Mouse (Mus musculus) liver, embryonic 15.5 days (tissue): ENCODE measurements around the gene Larp1b. TPM values are rescaled to one million over a fixed set of nuclear protein-coding genes. Genes with fewer than 3 reads are reported as not detected.
A peak's percentile ranks its signal among the peaks of the same experiment; 100 is the strongest.

Experiments used
- ATAC-seq: fragments of 200-750 bp; cut with Nextera tagmentation; 2 replicates; pipeline ENCODE4 v1.8.0; 2017; ENCODE audit warnings: moderate number of reproducible peaks, mild to moderate bottlenecking, moderate library complexity; ENCODE audit not compliant: insufficient read depth
- H3K27ac ChIP-seq: fragments of 300-500 bp; sonication (generic); replicated peaks from 2 replicates; pipeline ENCODE4 v1.5.1; 2015; ENCODE audit warnings: mild to moderate bottlenecking, inconsistent platforms
- H3K27me3 ChIP-seq: fragments of 300-500 bp; sonication (generic); 2 replicates; pipeline ENCODE4 v1.6.1; 2015; ENCODE audit warnings: mild to moderate bottlenecking, inconsistent platforms
- H3K36me3 ChIP-seq: fragments of 300-500 bp; sonication (generic); replicated peaks from 2 replicates; pipeline ENCODE4 v1.6.1; 2015; ENCODE audit warnings: moderate library complexity, mild to moderate bottlenecking, inconsistent platforms
- H3K4me1 ChIP-seq: fragments of 300-500 bp; sonication (generic); replicated peaks from 2 replicates; pipeline ENCODE4 v1.6.1; 2015; ENCODE audit warnings: inconsistent platforms
- H3K4me2 ChIP-seq: fragments of 300-500 bp; sonication (generic); 2 replicates; pipeline ENCODE4 v1.6.1; 2015; ENCODE audit warnings: moderate library complexity, mild to moderate bottlenecking, inconsistent platforms
- H3K4me3 ChIP-seq: fragments of 300-500 bp; sonication (generic); replicated peaks from 2 replicates; pipeline ENCODE4 v1.5.1; 2015; ENCODE audit warnings: mild to moderate bottlenecking, inconsistent platforms
- H3K9ac ChIP-seq: fragments of 300-500 bp; sonication (generic); 2 replicates; pipeline ENCODE4 v1.6.1; 2015; ENCODE audit warnings: moderate library complexity, mild to moderate bottlenecking, inconsistent platforms
- H3K9me3 ChIP-seq: fragments of 300-500 bp; sonication (generic); replicated peaks from 2 replicates; pipeline ENCODE4 v1.6.1; 2016; ENCODE audit warnings: inconsistent platforms
- WGBS: fragments of 180-500 bp; shearing (Covaris S2); methylation state at CpG from one replicate; pipeline ENCODE4 v1.1.7; 2015; ENCODE audit warnings: mixed read lengths; ENCODE audit not compliant: insufficient replicate concordance; 5-methylcytosine and 5-hydroxymethylcytosine counted together
- polyA plus RNA-seq: library from polyadenylated mRNA; unstranded; fragments of >200 nt; fragmentation: Nextera tagmentation; extraction: Ambion mirVana; gene quantifications from 2 replicates; pipeline ENCODE4 v1.2.1, GENCODE M21; 2015

The Larp1b gene
- polyA plus RNA-seq, 1 experiment from 2014 or later: 6.5 TPM

GRCm38 (mm10) chr3:40980758-40981157 lies 31.1 kb downstream of the Larp1b start:
- Histone ChIP-seq H3K4me1 (no peaks in the 10 kb centered on the region), H3K4me3 (no peak overlapping the region), H3K27me3 (no peaks in the 10 kb centered on the region), H3K27ac (no peak overlapping the region), H3K4me2 (no peak overlapping the region), H3K9me3 (no peaks in the 10 kb centered on the region), H3K9ac (no peak overlapping the region), H3K36me3 (no peaks in the 10 kb centered on the region)
- ATAC-seq: no peak

DNA sequence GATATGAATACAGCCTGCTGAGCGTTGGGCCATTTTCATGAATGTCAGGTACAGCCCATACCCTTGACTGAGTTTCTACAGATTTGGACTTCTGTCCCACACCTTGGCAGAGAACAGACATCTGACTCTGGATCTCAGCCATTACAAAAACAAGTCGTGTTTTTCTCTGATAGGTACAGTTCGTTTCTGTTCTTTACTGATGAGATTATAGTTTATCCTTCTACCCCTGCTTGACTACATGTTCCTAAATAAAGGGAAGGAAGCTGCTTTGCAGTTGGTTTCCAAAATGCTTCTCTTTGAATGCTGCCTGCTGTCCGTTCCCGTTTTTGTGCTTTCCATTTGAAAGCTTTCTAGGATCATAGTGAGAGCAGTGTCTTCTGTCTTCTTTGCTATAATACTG lies 37.9 kb downstream of the Larp1b start:
- Histone ChIP-seq H3K4me1 (no peaks in the 10 kb centered on the region), H3K9me3 (no peaks in the 10 kb centered on the region), H3K4me2 (no peak overlapping the region), H3K36me3 (no peaks in the 10 kb centered on the region), H3K27me3 (no peaks in the 10 kb centered on the region), H3K9ac (no peak overlapping the region), H3K27ac (no peak overlapping the region), H3K4me3 (no peak overlapping the region)
- 45% methylated on average over 5 of the region's 5 CpGs for WGBS
- ATAC-seq: no peak

GRCm38 (mm10) chr3:40988722-40989121 lies 39.1 kb downstream of the Larp1b start:
- WGBS: 59% methylated on average over 2 of the region's 2 CpGs
- no peak; the same call in 1 of the 2 replicates for ATAC-seq
- no peak overlapping the region for H3K27ac ChIP-seq

GRCm38 (mm10) chr3:40991541-40991940 lies 41.9 kb downstream of the Larp1b start:
- 67% methylated on average over 3 of the region's 3 CpGs for WGBS
- H3K4me1 ChIP-seq: no peaks in the 10 kb centered on the region
- no peaks in the 10 kb centered on the region for H3K36me3 ChIP-seq
- H3K27me3 ChIP-seq: no peaks in the 10 kb centered on the region
- no peak overlapping the region for H3K27ac ChIP-seq
- no peak overlapping the region for H3K9ac ChIP-seq
- no peak overlapping the region for H3K4me2 ChIP-seq
- ATAC-seq: no peak
- H3K4me3 ChIP-seq: no peak overlapping the region
- no peaks in the 10 kb centered on the region for H3K9me3 ChIP-seq

More at GRCm38 (mm10) chr3:40988722-40989121, 39.1 kb downstream of the Larp1b start:
- Histone ChIP-seq H3K36me3 (no peaks in the 10 kb centered on the region), H3K27me3 (no peaks in the 10 kb centered on the region), H3K4me1 (no peaks in the 10 kb centered on the region), H3K4me2 (no peak overlapping the region), H3K4me3 (no peak overlapping the region), H3K9ac (no peak overlapping the region), H3K9me3 (no peaks in the 10 kb centered on the region)

DNA sequence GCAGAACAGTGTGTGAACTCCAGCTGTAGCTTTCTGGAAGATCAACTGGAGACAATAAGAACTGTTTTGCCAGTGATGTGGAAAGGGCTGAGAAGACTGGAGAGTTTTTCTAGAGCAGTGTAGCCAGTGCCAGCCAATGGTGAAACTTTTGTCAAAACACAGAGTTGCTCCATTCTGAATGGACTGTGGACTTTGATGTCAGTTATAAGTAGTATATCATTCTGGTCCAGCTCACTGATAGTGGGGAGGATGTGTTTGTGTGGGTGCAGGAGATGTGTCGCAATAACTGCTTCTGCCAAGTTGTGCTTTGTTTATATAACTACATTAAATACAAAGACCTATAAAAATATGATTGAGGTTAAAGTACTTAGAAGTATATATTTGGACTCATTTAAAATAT lies 45.5 kb downstream of the Larp1b start:
- peak; percentile 68 for ATAC-seq
- WGBS: 64% methylated on average over 1 of the region's 1 CpGs

GRCm38 (mm10) chr3:41009315-41009714 lies 59.7 kb downstream of the Larp1b start:
- H3K9me3 ChIP-seq: no peaks in the 10 kb centered on the region
- H3K27me3 ChIP-seq: no peaks in the 10 kb centered on the region
- H3K4me1 ChIP-seq: 0 out of 2 replicates have a peak, but pooled peaks cover 6% of the 10 kb centered on the region
- no peaks in the 10 kb centered on the region for H3K36me3 ChIP-seq
- no peak overlapping the region for H3K9ac ChIP-seq
- H3K4me3 ChIP-seq: no peak overlapping the region
- H3K4me2 ChIP-seq: no peak overlapping the region
- H3K27ac ChIP-seq: no peak overlapping the region
- WGBS: 68% methylated on average over 8 of the region's 8 CpGs
- no peak for ATAC-seq

More for the DNA sequence above, 45.5 kb downstream of the Larp1b start:
- Histone ChIP-seq H3K27ac (no peak overlapping the region), H3K9me3 (no peaks in the 10 kb centered on the region), H3K27me3 (no peaks in the 10 kb centered on the region), H3K4me2 (no peak overlapping the region), H3K4me1 (no peaks in the 10 kb centered on the region), H3K36me3 (no peaks in the 10 kb centered on the region), H3K4me3 (no peak overlapping the region), H3K9ac (no peak overlapping the region)

- Histone ChIP-seq H3K27me3 (no peaks in the 10 kb centered on the region), H3K27ac (no peak overlapping the region), H3K36me3 (no peaks in the 10 kb centered on the region), H3K9me3 (no peaks in the 10 kb centered on the region), H3K4me1 (0 out of 2 replicates have a peak, but pooled peaks cover 6% of the 10 kb centered on the region), H3K4me2 (no peak overlapping the region), H3K4me3 (no peak overlapping the region), H3K9ac (no peak overlapping the region)
- WGBS: 67% methylated on average over 3 of the region's 3 CpGs
- ATAC-seq: no peak
Measured at GRCm38 (mm10) chr3:41009990-41010389, 60.4 kb downstream of the Larp1b start.

- Histone ChIP-seq H3K27ac (no peak overlapping the region), H3K4me1 (0 out of 2 replicates have a peak, but pooled peaks cover 6% of the 10 kb centered on the region), H3K9me3 (no peaks in the 10 kb centered on the region), H3K36me3 (no peaks in the 10 kb centered on the region), H3K27me3 (no peaks in the 10 kb centered on the region), H3K4me2 (no peak overlapping the region), H3K4me3 (no peak overlapping the region), H3K9ac (no peak overlapping the region)
- no peak for ATAC-seq
- WGBS: 52% methylated on average over 6 of the region's 6 CpGs
Measured at GRCm38 (mm10) chr3:41010701-41011100, 61.1 kb downstream of the Larp1b start.

DNA sequence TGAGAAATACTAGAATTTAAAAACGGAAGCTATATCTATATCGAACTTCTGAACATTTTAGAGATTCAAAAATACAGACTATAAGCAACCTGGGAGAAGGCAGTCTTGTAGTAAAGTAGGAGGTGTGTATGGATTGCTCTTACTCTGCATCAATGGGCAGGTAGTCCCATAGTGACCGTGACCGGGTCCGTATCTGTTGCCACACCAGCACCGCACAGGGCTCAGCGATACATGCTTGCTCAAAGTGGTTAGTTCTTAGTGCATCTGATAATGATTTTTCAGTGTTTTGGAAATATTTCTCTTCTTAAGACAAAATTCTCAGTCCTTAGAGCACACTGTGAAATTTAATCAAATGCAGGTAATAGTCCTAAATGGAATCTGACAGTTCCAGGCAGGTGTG lies 62.8 kb downstream of the Larp1b start:
- H3K27ac ChIP-seq: no peak overlapping the region
- WGBS: 84% methylated on average over 7 of the region's 7 CpGs
- H3K9ac ChIP-seq: no peak overlapping the region
- no peaks in the 10 kb centered on the region for H3K27me3 ChIP-seq
- H3K36me3 ChIP-seq: no peaks in the 10 kb centered on the region
- no peak overlapping the region for H3K4me2 ChIP-seq
- no peak for ATAC-seq
- H3K4me3 ChIP-seq: no peak overlapping the region
- no peaks in the 10 kb centered on the region for H3K9me3 ChIP-seq
- 0 out of 2 replicates have a peak, but pooled peaks cover 6% of the 10 kb centered on the region for H3K4me1 ChIP-seq

- 66% methylated on average over 6 of the region's 6 CpGs for WGBS
- Histone ChIP-seq H3K4me3 (no peak overlapping the region), H3K4me1 (0 out of 2 replicates have a peak, but pooled peaks cover 5% of the 10 kb centered on the region), H3K27ac (no peak overlapping the region), H3K9ac (no peak overlapping the region), H3K36me3 (no peaks in the 10 kb centered on the region), H3K4me2 (no peak overlapping the region), H3K27me3 (no peaks in the 10 kb centered on the region), H3K9me3 (no peaks in the 10 kb centered on the region)
- ATAC-seq: no peak
Measured at GRCm38 (mm10) chr3:41014946-41015345, 65.3 kb downstream of the Larp1b start.

GRCm38 (mm10) chr3:41018022-41018608 lies 68.5 kb downstream of the Larp1b start:
- no peaks in the 10 kb centered on the region for H3K36me3 ChIP-seq
- WGBS: 56% methylated on average over 3 of the region's 3 CpGs
- no peak overlapping the region for H3K4me3 ChIP-seq
- no peaks in the 10 kb centered on the region for H3K9me3 ChIP-seq
- no peak overlapping the region for H3K9ac ChIP-seq
- ATAC-seq: peak; percentile 51; the same call in 1 of the 2 replicates
- H3K4me1 ChIP-seq: no peaks in the 10 kb centered on the region
- no peaks in the 10 kb centered on the region for H3K27me3 ChIP-seq
- no peak overlapping the region for H3K4me2 ChIP-seq
- no peak overlapping the region for H3K27ac ChIP-seq

GRCm38 (mm10) chr3:41020687-41021086 lies 71.1 kb downstream of the Larp1b start:
- 61% methylated on average over 7 of the region's 7 CpGs for WGBS
- Histone ChIP-seq H3K4me3 (no peak overlapping the region), H3K4me2 (no peak overlapping the region)

More at GRCm38 (mm10) chr3:41020687-41021086, 71.1 kb downstream of the Larp1b start:
- no peaks in the 10 kb centered on the region for H3K36me3 ChIP-seq
- no peaks in the 10 kb centered on the region for H3K4me1 ChIP-seq
- no peak for ATAC-seq
- H3K27me3 ChIP-seq: no peaks in the 10 kb centered on the region
- no peak overlapping the region for H3K27ac ChIP-seq
- no peaks in the 10 kb centered on the region for H3K9me3 ChIP-seq
- no peak overlapping the region for H3K9ac ChIP-seq
